Mouse (Mus musculus) heart, embryonic 13.5 days (tissue): ENCODE results near the gene Cd151. TPM values are rescaled to one million over a fixed set of nuclear protein-coding genes. Genes with fewer than 3 reads are reported as not detected.
A peak's percentile ranks its signal among the peaks of the same experiment; 100 is the strongest.

Experiments used
- ATAC-seq: fragments of 200-750 bp; cut with Nextera tagmentation; 2 replicates; pipeline ENCODE4 v1.8.0; 2017; ENCODE audit warnings: moderate TSS enrichment; ENCODE audit not compliant: insufficient number of reproducible peaks, low FRiP score, low TSS enrichment; ENCODE audit errors: extremely low read depth
- H3K27ac ChIP-seq: fragments of 300-500 bp; sonication (generic); replicated peaks from 2 replicates; pipeline ENCODE4 v1.5.1; 2015; ENCODE audit warnings: moderate library complexity, mild to moderate bottlenecking, inconsistent platforms
- H3K27me3 ChIP-seq: fragments of 300-500 bp; sonication (generic); replicated peaks from 2 replicates; pipeline ENCODE4 v1.6.1; 2015; ENCODE audit warnings: mild to moderate bottlenecking, inconsistent platforms
- H3K36me3 ChIP-seq: fragments of 300-500 bp; sonication (generic); 2 replicates; pipeline ENCODE4 v1.6.1; 2015; ENCODE audit warnings: mild to moderate bottlenecking, inconsistent platforms
- H3K4me1 ChIP-seq: fragments of 300-500 bp; sonication (generic); 2 replicates; pipeline ENCODE4 v1.6.1; 2015; ENCODE audit warnings: inconsistent platforms
- H3K4me2 ChIP-seq: fragments of 300-500 bp; sonication (generic); 2 replicates; pipeline ENCODE4 v1.6.1; 2015; ENCODE audit warnings: inconsistent platforms, mild to moderate bottlenecking, moderate library complexity
- H3K4me3 ChIP-seq: fragments of 300-500 bp; sonication (generic); 2 replicates; pipeline ENCODE4 v1.5.1; 2015; ENCODE audit warnings: moderate library complexity, mild to moderate bottlenecking, inconsistent platforms
- H3K9ac ChIP-seq: fragments of 300-500 bp; sonication (generic); 2 replicates; pipeline ENCODE4 v1.6.1; 2015; ENCODE audit warnings: inconsistent platforms, mild to moderate bottlenecking, moderate library complexity
- H3K9me3 ChIP-seq: fragments of 300-500 bp; sonication (generic); 2 replicates; pipeline ENCODE4 v1.6.1; 2016; ENCODE audit warnings: inconsistent platforms
- WGBS: fragments of 180-500 bp; shearing (Covaris S2); methylation state at CpG from one replicate; pipeline ENCODE4 v1.1.7; 2015; ENCODE audit warnings: mixed read lengths; 5-methylcytosine and 5-hydroxymethylcytosine counted together
- polyA plus RNA-seq: library from polyadenylated mRNA; unstranded; fragments of >200 nt; fragmentation: Nextera tagmentation; extraction: Ambion mirVana; gene quantifications from 2 replicates; pipeline ENCODE4 v1.2.1, GENCODE M21; 2015

Gene Cd151
- 28.5 and 31.4 TPM in 2 replicates for polyA plus RNA-seq

- no peaks in the 10 kb centered on the region for H3K9me3 ChIP-seq
- peak within 1 kb of the TSS; percentile 84 for H3K4me2 ChIP-seq
- under 1% methylated on average over 52 of the region's 52 CpGs for WGBS
- H3K4me3 ChIP-seq, result peak within 1 kb of the TSS; percentile 82
- H3K9ac ChIP-seq, result peak within 1 kb of the TSS; percentile 94
- H3K36me3 ChIP-seq, result peaks cover 34% of the 10 kb centered on the region
- peak within 1 kb of the TSS; percentile 94 for H3K27ac ChIP-seq
- peaks cover 37% of the 10 kb centered on the region for H3K27me3 ChIP-seq
- peaks cover 68% of the 10 kb centered on the region for H3K4me1 ChIP-seq
- peak; percentile 71 for ATAC-seq
These were observed at the start of gene Cd151 for GRCm38 (mm10) chr7:141467230-141468030. TSS of gene Cd151 (plus strand) at chr7:141467392.

DNA sequence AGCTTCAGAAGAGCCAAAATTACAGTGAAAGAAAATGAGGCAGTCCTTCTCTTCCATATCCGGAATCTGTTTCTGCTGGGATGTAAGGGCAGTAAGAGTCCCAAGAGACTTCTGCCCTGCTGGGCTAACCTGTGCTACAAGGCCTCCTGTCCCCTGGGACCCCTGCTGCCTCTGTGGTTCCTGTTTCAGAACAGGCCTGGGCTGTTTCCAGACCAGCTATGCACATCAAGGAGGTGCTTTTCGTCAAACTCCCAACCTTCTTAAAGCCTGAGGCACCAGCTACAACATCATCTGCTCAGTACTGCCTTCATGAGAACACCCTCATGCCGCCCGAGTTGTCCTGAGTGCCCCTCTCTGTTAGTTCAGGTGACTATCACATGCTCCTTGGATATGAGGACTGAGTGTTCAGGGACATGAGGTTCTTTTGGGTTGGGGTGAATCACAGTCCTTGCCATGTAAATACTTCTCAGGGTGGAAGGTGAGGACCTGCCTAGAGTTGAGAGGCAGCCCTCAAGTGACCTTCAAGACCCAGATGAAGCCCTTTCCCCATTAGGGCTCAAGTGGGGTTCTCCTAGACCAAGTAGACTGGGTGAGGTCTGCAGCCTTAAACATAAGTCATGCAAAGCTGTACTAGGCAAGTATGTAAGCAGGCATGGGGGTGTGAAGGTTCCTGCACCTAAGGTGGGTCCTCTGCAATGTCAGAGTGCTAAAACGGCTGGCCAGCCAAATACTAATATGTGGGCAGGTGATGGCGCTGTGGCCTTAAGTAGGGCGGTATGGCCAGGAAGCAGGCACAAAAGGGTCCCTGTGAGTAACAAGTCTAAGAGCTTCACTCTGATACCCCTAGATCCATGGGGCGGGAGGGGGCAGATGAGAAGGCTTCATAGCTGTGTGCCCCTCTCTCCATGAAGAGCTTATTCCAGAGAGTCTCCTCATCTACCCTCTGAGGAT, 49.2 kb upstream of the Cd151 start:
- H3K9ac ChIP-seq, result no peak overlapping the region
- H3K4me3 ChIP-seq, result no peak overlapping the region
- H3K36me3 ChIP-seq, result no peaks in the 10 kb centered on the region
- 61% methylated on average over 8 of the region's 8 CpGs for WGBS
- ATAC-seq, result no peak
- no peak overlapping the region for H3K4me2 ChIP-seq
- H3K27ac ChIP-seq, result no peak overlapping the region
- no peaks in the 10 kb centered on the region for H3K9me3 ChIP-seq
- H3K4me1 ChIP-seq, result peaks cover 11% of the 10 kb centered on the region
- H3K27me3 ChIP-seq, result no peaks in the 10 kb centered on the region

GRCm38 (mm10) chr7:141418970-141419369, 48.2 kb upstream of the Cd151 start:
- Histone ChIP-seq H3K9me3 (no peaks in the 10 kb centered on the region), H3K4me2 (no peak overlapping the region), H3K27ac (no peak overlapping the region), H3K4me3 (no peak overlapping the region), H3K27me3 (no peaks in the 10 kb centered on the region), H3K9ac (no peak overlapping the region), H3K36me3 (no peaks in the 10 kb centered on the region), H3K4me1 (peaks cover 6% of the 10 kb centered on the region)
- ATAC-seq, result no peak
- WGBS, result 65% methylated on average over 7 of the region's 7 CpGs

DNA sequence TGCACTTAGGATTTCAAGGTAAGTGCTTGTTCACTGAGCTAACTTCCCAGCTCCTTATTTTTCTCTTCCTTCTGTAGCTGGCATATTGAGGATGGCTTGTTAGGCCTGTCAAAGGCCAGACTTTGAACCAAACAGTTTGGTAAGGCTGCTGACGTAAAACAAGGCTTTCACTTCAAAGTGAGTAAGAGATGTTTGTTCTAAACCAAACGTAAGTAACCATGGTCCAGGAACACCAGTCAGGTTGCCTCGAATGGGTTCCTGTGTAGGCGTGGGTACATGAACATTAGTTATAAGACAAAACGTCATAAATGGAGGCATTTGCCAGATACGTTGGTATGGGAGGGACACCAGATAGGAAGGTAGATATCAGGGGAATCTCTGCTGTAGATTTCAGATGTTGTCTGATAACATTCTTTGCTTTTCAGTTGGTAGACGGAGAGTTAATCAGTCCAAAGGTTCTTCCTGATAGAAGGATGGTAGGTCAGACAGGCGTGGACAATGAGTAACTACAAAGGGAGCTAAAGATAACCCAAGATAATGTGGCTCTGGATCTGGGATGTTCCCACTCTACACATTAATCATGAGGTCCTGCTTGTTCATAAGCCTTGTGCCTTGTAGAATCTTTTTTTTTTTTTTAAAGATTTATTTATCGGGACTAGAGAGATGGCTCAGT, 47.0 kb upstream of the Cd151 start:
- Histone ChIP-seq H3K36me3 (no peaks in the 10 kb centered on the region), H3K9me3 (no peaks in the 10 kb centered on the region), H3K4me1 (no peaks in the 10 kb centered on the region), H3K4me2 (no peak overlapping the region), H3K27ac (no peak overlapping the region), H3K9ac (no peak overlapping the region), H3K4me3 (no peak overlapping the region), H3K27me3 (no peaks in the 10 kb centered on the region)
- ATAC-seq, result no peak
- 68% methylated on average over 9 of the region's 9 CpGs for WGBS

DNA sequence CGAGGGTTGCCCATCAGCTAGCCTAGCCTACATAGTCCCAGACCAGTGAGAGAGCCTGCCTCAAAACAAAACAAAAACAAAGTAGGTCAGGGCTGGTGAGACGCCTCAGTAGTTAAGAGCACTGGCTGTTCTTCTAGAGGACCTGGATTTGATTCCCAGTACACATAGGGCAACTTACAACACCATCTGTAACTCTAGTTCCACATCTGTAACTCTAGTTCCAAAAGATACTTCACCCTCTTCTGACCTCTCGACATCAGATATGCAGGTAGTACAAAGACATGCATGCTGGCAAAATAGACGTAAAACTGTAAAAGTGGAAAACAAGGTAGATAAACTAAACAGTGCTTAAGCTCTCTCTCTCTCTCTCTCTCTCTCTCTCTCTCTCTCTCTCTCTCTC, 43.4 kb upstream of the Cd151 start:
- Histone ChIP-seq H3K27me3 (0 out of 2 replicates have a peak, but pooled peaks cover 5% of the 10 kb centered on the region), H3K4me2 (no peak overlapping the region), H3K9ac (no peak overlapping the region), H3K4me1 (peaks cover 9% of the 10 kb centered on the region), H3K9me3 (no peaks in the 10 kb centered on the region), H3K4me3 (no peak overlapping the region), H3K27ac (no peak overlapping the region), H3K36me3 (no peaks in the 10 kb centered on the region)
- ATAC-seq, result no peak
- WGBS, result 56% methylated on average over 4 of the region's 4 CpGs

DNA sequence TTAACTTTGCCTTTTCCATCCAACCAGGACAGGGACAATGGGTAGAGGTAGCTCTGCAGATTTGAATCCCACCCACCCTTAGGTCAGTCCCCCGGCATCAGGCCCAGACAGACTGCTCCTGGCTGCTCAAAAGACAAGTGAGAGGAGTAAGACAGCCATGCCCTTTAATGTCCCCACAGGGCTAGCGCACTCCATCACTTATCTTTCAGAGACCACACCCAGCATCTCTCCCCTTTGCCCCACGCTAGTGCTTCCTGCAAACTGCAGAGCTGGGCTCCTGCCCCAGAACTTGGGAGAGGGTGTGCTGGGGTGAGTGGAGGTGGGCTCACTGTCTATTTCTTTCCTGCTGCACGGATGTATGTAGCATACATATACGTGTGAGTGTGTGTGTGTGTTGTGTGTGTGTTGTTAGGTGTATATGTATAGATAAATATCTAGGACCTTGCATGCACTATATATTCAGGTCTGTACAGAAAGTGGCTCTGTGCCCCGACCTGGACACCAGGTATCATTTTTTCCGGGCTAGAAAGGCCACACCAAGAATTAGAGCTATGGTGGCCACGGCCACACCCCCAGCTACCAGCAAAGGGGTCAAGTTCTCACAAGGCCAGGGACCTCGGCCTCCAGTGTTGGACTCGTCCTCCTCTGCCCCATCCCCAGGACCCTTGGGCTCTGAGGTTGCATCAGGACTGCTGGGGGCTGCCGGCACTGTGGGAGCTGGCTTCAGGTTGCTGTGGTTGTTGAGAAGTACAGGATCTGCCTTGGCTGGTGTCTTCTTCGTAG, 40.1 kb upstream of the Cd151 start:
- WGBS, result 72% methylated on average over 12 of the region's 12 CpGs
- H3K36me3 ChIP-seq, result peaks cover 20% of the 10 kb centered on the region
- H3K4me1 ChIP-seq, result peaks cover 27% of the 10 kb centered on the region
- ATAC-seq, result no peak
- H3K27me3 ChIP-seq, result 0 out of 2 replicates have a peak, but pooled peaks cover 5% of the 10 kb centered on the region
- H3K27ac ChIP-seq, result no peak overlapping the region
- H3K9ac ChIP-seq, result no peak overlapping the region
- H3K4me3 ChIP-seq, result no peak overlapping the region
- no peak overlapping the region for H3K4me2 ChIP-seq
- H3K9me3 ChIP-seq, result no peaks in the 10 kb centered on the region

DNA sequence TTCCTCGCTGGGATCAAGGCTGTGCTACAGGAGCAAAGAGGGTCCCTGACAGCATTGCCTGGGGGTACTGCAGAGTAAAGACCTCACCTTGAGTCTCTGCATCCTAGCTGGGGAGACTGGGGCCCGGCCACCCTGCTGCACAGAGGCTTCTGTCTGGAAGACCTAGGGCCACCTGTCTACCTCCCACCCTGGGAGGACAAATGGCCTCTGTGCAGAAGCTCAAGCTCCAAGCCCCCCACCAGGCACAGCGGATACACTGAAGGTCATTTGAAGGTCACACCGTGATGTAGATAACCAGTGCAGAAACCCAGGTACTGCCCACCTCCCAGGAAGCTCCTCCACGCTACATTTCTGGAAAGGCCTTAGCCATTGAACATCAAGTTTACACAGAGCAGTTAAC, 38.5 kb upstream of the Cd151 start:
- ATAC-seq, result no peak
- Histone ChIP-seq H3K4me2 (peak overlapping the region; percentile 63), H3K9me3 (no peaks in the 10 kb centered on the region), H3K36me3 (peaks cover 36% of the 10 kb centered on the region), H3K27ac (no peak overlapping the region), H3K4me3 (peak overlapping the region; percentile 42), H3K4me1 (peaks cover 29% of the 10 kb centered on the region), H3K9ac (no peak overlapping the region), H3K27me3 (0 out of 2 replicates have a peak, but pooled peaks cover 5% of the 10 kb centered on the region)
- WGBS, result 46% methylated on average over 5 of the region's 5 CpGs

DNA sequence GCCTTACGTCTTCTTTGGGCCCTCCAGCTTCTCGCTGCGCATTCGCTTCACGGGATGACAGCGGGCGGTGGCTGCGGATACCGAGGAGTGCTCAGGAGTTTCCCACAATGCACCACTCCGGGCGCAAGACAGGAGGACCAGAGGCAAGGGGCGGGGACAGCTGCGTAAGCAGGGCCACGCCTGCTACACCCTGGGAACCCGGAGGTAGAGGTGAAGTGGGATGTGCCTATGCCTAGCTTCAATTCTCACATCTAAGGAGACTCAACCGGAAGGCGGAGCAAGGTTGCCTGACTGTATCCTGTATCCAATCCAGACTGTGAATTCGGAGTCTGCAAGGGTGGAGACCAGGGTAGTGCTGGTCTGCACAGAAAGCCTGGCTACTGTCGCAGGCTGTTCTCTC, 37.9 kb upstream of the Cd151 start, which contains the start of gene Cend1:
Cend1 (minus strand) TSS at position 182 of the 400 bp plus-strand sequence.
- Histone ChIP-seq H3K4me2 (peak within 1 kb of the TSS; percentile 63), H3K9me3 (no peaks in the 10 kb centered on the region), H3K27me3 (0 out of 2 replicates have a peak, but pooled peaks cover 5% of the 10 kb centered on the region), H3K36me3 (peaks cover 37% of the 10 kb centered on the region), H3K9ac (peak within 1 kb of the TSS; percentile 12), H3K4me1 (peaks cover 35% of the 10 kb centered on the region), H3K4me3 (peak within 1 kb of the TSS; percentile 42), H3K27ac (peak within 1 kb of the TSS; percentile 44)
- ATAC-seq, result no peak
- 3% methylated on average over 19 of the region's 19 CpGs for WGBS

- H3K4me2 ChIP-seq, result peak overlapping the region; percentile 63
- peak overlapping the region; percentile 12; the same call in 1 of the 2 replicates for H3K9ac ChIP-seq
These were observed 37.2 kb upstream of the Cd151 start for GRCm38 (mm10) chr7:141429840-141430584.

More at GRCm38 (mm10) chr7:141429840-141430584, 37.2 kb upstream of the Cd151 start:
- Histone ChIP-seq H3K27ac (peak overlapping the region; percentile 44), H3K9me3 (no peaks in the 10 kb centered on the region), H3K4me1 (peaks cover 42% of the 10 kb centered on the region), H3K27me3 (0 out of 2 replicates have a peak, but pooled peaks cover 5% of the 10 kb centered on the region), H3K4me3 (peak overlapping the region; percentile 42), H3K36me3 (peaks cover 37% of the 10 kb centered on the region)
- 39% methylated on average over 9 of the region's 9 CpGs for WGBS
- 0 out of 2 replicates have a peak, but pooled peaks have one; percentile 20 for ATAC-seq
